Mouse (Mus musculus) megakaryocyte, embryonic 14.5 days (primary cell): ENCODE measurements around the gene Esrrb. TPM values are rescaled to one million over a fixed set of nuclear protein-coding genes. Genes with fewer than 3 reads are reported as not detected.

Source experiments
- H3K27me3 ChIP-seq: replicated peaks from 2 replicates; pipeline ENCODE3; 2012; ENCODE audit warnings: inconsistent platforms
- H3K36me3 ChIP-seq: replicated peaks from 2 replicates; pipeline ENCODE3; 2012; ENCODE audit warnings: low read length, inconsistent platforms, mixed read lengths
- H3K4me1 ChIP-seq: 2 replicates; pipeline ENCODE4 v1.6.1; 2012; ENCODE audit warnings: inconsistent platforms
- H3K4me3 ChIP-seq: replicated peaks from 2 replicates; pipeline ENCODE3; 2012; ENCODE audit warnings: moderate library complexity, mild to moderate bottlenecking, inconsistent platforms
- H3K9me3 ChIP-seq: 2 replicates; pipeline ENCODE4 v1.6.1; 2012; ENCODE audit warnings: inconsistent platforms
- FLI1 ChIP-seq: IDR thresholded peaks from 2 replicates; pipeline ENCODE4 v1.6.1; 2012; ENCODE audit warnings: low read length, inconsistent platforms, mixed read lengths
- GATA1 ChIP-seq: IDR thresholded peaks from 3 replicates; pipeline ENCODE4 v1.6.1; 2012; ENCODE audit warnings: mixed read lengths, low read length, inconsistent platforms, borderline replicate concordance
- polyA plus RNA-seq: library from polyadenylated mRNA; stranded (reverse); fragments of >175 nt; gene quantifications from 2 replicates; pipeline ENCODE4 v1.2.3, GENCODE M21; 2012; ENCODE audit warnings: low replicate concordance; ENCODE audit not compliant: insufficient read depth

Gene Esrrb
- polyA plus RNA-seq, 1 experiment, result 0.18 TPM

DNA sequence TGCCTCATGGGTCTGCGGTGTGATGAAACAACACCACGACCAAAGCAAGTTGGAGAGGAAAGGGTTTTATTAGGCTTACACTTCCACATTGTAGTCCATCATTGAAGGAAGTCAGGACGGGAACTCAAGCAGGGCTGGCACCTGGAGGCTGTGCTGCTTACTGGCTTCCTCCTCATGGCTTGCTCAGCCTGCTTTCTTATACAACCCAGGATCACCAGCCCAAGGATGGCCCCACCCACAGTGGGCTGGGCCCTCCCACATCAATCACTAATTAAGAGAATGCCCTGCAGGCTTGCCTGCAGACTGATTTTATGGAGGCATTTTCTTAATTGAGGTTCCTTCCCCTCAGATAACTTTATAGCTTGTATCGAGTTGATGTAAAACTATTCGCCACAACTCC, 129.1 kb downstream of the Esrrb start:
- TF ChIP-seq GATA1 (no peak), FLI1 (no peak)
- Histone ChIP-seq H3K36me3 (no peaks in the 10 kb centered on the region), H3K27me3 (peaks cover 7% of the 10 kb centered on the region), H3K4me1 (peaks cover 5% of the 10 kb centered on the region; the same call in 1 of the 2 replicates), H3K4me3 (no peak overlapping the region), H3K9me3 (no peaks in the 10 kb centered on the region)

DNA sequence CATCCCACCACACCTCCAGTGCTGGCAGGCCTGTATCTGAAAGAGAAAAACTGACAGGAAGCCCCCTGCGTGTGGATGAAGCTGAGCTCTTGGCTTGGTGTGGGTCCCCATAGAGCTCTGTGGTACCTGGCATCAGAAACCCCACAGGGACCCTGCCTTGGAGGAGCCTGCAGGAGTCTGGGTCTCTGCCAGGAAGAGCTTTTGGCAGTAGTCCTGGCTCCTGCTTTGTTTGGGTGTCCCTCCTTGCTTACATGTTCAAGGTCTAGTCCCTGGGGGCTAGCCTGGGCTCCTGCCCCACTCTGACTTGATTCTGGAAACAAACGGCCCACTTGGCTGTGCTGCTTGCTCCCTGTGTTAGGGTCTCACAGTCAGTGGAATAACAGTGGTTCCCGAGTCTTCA, 130.6 kb downstream of the Esrrb start:
- Histone ChIP-seq H3K4me1 (peaks cover 5% of the 10 kb centered on the region; the same call in 1 of the 2 replicates), H3K36me3 (no peaks in the 10 kb centered on the region), H3K4me3 (no peak overlapping the region), H3K9me3 (no peaks in the 10 kb centered on the region), H3K27me3 (peaks cover 2% of the 10 kb centered on the region)
- TF ChIP-seq FLI1, result no peak
- no peak for TF ChIP-seq GATA1

DNA sequence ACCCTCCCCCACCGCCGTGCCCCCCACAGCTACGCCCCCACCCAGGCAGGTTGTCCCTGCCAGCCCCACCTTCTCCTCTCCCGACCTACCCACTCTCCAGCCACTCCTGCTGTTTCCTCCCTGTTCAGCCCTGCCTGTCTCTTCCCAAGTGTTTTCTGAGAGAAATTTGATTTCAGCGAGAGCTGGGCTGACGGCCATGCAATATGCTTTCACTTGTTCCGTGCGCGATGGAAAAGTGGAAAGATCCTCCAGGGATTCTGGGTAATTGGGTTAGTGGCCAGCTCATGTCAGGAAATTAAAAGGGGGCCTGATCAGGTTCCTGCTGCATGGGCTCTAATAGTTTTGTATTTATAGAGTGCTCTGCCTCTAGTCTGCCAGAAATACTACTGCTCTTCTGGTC, 131.9 kb downstream of the Esrrb start:
- H3K9me3 ChIP-seq, result 0 out of 2 replicates have a peak, but pooled peaks cover 2% of the 10 kb centered on the region
- no peaks in the 10 kb centered on the region for H3K36me3 ChIP-seq
- H3K27me3 ChIP-seq, result peaks cover 2% of the 10 kb centered on the region
- H3K4me3 ChIP-seq, result no peak overlapping the region
- no peak for TF ChIP-seq FLI1
- no peak for TF ChIP-seq GATA1
- H3K4me1 ChIP-seq, result peaks cover 5% of the 10 kb centered on the region; the same call in 1 of the 2 replicates

DNA sequence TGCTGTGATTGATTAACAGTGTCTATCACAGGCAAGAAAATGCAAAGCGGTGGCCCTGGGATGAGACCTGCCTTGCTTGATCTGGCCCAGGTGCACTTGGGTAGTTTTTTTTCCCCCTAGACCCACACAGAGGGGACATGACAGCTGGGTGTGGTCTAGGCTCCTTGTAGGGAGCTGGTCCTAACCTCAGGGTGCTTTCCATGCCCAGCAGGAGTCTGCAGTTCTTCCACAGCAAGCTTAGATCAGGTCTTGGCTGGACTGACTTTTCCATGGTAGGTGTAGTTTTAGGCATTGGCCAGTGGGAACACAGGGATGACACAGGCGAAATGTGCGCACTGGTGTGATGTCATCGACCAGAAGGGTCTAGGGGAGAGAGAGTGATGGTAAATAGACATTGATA, 136.2 kb downstream of the Esrrb start:
- Histone ChIP-seq H3K27me3 (peaks cover 7% of the 10 kb centered on the region), H3K36me3 (no peaks in the 10 kb centered on the region), H3K4me1 (no peaks in the 10 kb centered on the region), H3K4me3 (no peak overlapping the region), H3K9me3 (0 out of 2 replicates have a peak, but pooled peaks cover 2% of the 10 kb centered on the region)
- no peak for TF ChIP-seq GATA1

DNA sequence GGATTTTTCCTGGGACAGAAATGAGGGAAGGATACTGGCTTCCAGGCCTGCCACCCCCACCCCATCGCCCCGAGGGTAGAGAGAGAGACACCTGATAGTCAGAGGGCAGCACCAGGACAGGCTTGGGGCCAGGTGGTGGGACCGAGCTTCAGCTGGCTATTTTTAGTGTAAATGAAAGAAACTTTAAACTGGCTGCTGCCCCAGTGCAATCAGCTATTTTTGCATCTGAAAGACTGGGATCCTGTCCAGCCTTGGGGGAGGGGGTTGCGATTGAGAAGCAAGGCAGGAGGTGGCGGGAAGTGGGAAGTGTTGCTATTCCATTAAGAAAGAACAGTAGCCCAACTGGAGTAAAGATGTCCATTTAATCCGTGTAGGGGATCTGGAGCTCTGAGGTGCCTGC, 137.8 kb downstream of the Esrrb start:
- Histone ChIP-seq H3K4me1 (no peaks in the 10 kb centered on the region), H3K27me3 (peaks cover 5% of the 10 kb centered on the region), H3K36me3 (no peaks in the 10 kb centered on the region), H3K4me3 (no peak overlapping the region), H3K9me3 (0 out of 2 replicates have a peak, but pooled peaks cover 2% of the 10 kb centered on the region)
- TF ChIP-seq FLI1 (no peak), GATA1 (no peak)

DNA sequence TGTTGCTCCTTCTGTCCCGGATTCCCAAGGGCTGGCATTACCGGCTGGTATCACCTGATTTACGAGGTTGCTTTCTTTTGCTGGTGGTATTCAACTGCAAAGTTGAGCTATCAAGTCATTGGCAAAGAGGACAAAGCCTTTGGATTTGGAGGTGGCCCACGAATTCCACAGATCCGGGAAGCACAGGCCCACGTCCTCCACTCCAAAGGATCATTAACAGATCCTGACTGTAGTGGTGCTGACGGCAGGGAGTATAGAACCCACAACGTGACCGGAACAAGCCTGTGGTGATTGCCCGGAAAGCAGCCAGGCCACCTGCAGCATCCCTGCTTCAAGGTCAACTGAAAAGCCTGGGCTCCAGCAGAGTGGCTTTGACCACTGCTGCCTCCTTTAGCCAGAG, 140.8 kb downstream of the Esrrb start:
- peaks cover 5% of the 10 kb centered on the region for H3K27me3 ChIP-seq
- no peaks in the 10 kb centered on the region for H3K4me1 ChIP-seq
- H3K36me3 ChIP-seq, result no peaks in the 10 kb centered on the region
- H3K9me3 ChIP-seq, result 0 out of 2 replicates have a peak, but pooled peaks cover 2% of the 10 kb centered on the region
- TF ChIP-seq GATA1 (no peak), FLI1 (no peak)
- H3K4me3 ChIP-seq, result no peak overlapping the region

DNA sequence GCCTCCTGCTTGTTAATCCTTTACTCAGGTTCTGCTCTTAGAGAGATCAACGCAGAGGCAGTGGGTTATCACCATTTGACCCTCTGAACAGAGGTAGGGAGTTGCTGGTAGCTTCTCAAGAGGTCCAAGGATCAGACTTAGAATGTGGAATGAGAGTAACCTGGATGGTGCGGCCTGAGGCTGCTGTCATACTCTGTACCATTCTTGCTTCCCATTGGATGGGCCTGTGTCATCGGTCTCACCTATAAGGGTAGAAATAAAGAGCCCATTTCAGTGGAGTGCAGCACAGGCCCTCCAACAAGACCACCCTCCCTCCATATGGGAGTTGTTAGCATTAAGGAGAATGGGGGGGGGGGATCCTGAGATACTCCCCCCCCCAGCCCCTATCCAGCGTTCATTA, 143.0 kb downstream of the Esrrb start:
- Histone ChIP-seq H3K36me3 (no peaks in the 10 kb centered on the region), H3K27me3 (peaks cover 7% of the 10 kb centered on the region), H3K4me1 (no peaks in the 10 kb centered on the region), H3K4me3 (no peak overlapping the region), H3K9me3 (no peaks in the 10 kb centered on the region)
- TF ChIP-seq GATA1, result no peak
- no peak for TF ChIP-seq FLI1

DNA sequence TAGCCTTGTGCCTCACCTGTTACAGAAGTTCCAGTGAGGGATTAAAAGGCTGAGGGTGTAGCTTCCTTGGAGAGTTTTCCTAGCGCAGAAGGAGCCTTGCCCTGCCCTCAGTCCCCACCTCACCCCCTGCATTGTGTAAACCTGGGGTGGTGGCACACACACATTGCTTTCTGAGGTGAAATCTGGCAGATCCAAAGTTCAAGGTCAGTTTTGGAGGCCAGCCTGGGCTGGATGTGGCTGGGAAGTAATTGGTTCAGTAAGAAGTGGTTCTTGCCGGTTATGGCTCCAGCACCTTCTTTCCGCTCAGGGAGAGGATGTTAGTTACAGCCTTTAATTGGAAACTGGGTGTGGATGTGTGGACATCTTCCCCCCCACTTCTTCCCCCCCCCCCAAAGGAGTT, 143.4 kb downstream of the Esrrb start:
- Histone ChIP-seq H3K4me3 (no peak overlapping the region), H3K27me3 (peaks cover 8% of the 10 kb centered on the region), H3K4me1 (no peaks in the 10 kb centered on the region), H3K9me3 (no peaks in the 10 kb centered on the region), H3K36me3 (no peaks in the 10 kb centered on the region)
- TF ChIP-seq FLI1 (no peak), GATA1 (no peak)

DNA sequence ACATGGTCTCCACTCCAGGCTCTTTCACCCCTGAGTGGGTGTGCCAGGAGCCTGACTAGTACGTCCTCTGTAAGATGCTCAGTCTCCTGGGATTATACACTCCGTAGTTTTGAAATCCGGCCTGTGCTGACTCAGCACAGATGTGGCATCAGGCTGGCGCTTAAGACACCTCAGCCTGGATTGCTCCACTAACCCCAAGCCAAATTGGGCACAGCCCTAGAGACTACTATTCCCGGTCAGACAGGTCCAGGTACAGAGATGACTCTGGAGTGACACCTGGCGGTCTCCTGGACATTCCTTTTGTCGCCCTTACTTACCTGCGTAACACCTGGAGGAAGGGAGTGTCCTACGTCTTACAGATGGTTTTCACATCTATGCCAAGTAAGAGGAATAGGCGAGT, 146.8 kb downstream of the Esrrb start:
- Histone ChIP-seq H3K27me3 (peaks cover 11% of the 10 kb centered on the region), H3K9me3 (no peaks in the 10 kb centered on the region), H3K4me1 (no peaks in the 10 kb centered on the region), H3K36me3 (no peaks in the 10 kb centered on the region), H3K4me3 (no peak overlapping the region)
- TF ChIP-seq FLI1 (no peak), GATA1 (no peak)

DNA sequence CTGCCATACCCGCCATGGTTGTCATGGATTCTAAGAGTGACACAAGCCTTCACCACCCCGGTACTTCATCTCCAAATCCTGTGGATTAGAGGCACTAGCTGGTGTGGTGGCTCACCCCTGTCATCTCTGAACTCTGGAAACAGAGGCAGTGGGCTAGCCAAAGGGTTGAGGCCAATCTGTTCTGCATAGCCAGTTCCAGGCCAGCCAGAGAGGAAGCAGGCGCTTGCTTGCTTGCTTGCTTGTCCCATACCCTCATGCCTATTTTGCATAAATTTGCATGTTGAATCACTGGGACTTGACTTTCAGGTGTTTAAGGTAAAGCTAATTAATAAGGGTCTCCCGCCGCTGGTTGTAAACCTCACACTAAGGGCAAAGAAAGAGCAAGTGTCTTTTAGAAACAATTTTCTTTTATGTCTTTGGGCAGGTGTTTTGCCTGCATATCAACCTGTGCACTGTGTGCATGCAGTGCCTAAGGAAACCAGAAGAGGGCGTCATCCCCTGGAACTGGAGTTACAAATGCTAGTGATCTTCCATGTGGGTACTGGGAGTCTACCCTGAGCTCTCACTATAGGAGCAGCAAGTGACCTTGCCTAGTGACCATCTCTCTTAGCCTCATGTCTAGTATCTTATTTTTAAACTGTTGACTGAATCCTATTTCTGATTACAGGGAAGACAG, 147.5 kb downstream of the Esrrb start:
- Histone ChIP-seq H3K4me3 (no peak overlapping the region), H3K9me3 (peaks cover 5% of the 10 kb centered on the region), H3K27me3 (peaks cover 11% of the 10 kb centered on the region), H3K36me3 (no peaks in the 10 kb centered on the region), H3K4me1 (no peaks in the 10 kb centered on the region)
- TF ChIP-seq GATA1, result no peak
- TF ChIP-seq FLI1, result no peak
